In the genomic region with DNA sequence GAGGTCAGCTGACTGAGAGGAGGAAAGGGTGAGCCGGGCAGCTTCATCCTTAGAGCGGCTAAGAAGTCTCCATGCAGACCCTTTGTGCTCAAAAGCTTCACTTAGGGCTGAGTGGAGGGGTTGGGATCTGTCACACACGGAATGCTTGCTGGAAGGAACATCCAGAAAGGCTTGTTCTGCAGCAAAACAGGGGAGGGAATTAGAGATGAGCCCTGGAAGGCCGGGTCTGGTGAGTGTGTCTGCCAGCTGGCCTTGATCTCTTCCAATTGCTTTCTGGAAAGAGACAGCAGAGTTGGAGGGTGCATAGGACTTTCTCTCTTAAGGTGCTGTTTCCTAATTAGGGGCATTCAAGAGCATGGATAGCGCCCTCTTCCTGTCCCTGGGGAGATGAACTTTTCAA, we compare ENCODE assay signal across 18 mouse cellular contexts. TPM values are rescaled to one million over a fixed set of nuclear protein-coding genes. Genes with fewer than 3 reads are reported as not detected.
DNase-seq lines count a peak whose midpoint lies in the region; ATAC-seq and TF ChIP-seq lines count a peak whose summit lies in the region.
"Had no signal": no experiment of that assay in that cellular context is flagged by ENCODE, and none has a peak within 500 bp of the region (broad histone marks: within the 10 kb centered on the region; RNA-seq: fewer than 3 reads in every experiment).

No protein-coding gene starts in this region.

- no peaks in the 10 kb centered on the region for H3K4me1 ChIP-seq in intestine, postnatal 0 days (replicated peaks; ENCODE audit: control insufficient read depth, insufficient read depth, low read length)
- H3K4me1 ChIP-seq in intestine, embryonic 15.5 days (replicated peaks): no peaks in the 10 kb centered on the region
- H3K4me1 ChIP-seq in forebrain, embryonic 15.5 days: no peaks in the 10 kb centered on the region
- H3K4me1 ChIP-seq: megakaryocyte, embryonic 14.5 days; neural tube, embryonic 13.5 days; stomach, embryonic 15.5 days had no signal

- no peak overlapping the region for H3K27ac ChIP-seq in intestine, postnatal 0 days (ENCODE audit: low read depth, low read length)
- H3K27ac ChIP-seq in intestine, embryonic 15.5 days: no peak overlapping the region
- no peak overlapping the region for H3K27ac ChIP-seq in forebrain, embryonic 15.5 days (replicated peaks)
- H3K27ac ChIP-seq: neural tube, embryonic 13.5 days; stomach, embryonic 15.5 days had no signal

- no peak overlapping the region for H3K4me3 ChIP-seq in intestine, postnatal 0 days (ENCODE audit: low read depth, low read length)
- no peak overlapping the region for H3K4me3 ChIP-seq in intestine, embryonic 15.5 days (replicated peaks)
- no peak overlapping the region for H3K4me3 ChIP-seq in forebrain, embryonic 15.5 days
- H3K4me3 ChIP-seq: megakaryocyte, embryonic 14.5 days; neural tube, embryonic 13.5 days; stomach, embryonic 15.5 days had no signal

- no peaks in the 10 kb centered on the region for H3K36me3 ChIP-seq in intestine, postnatal 0 days (ENCODE audit: control insufficient read depth, insufficient read depth)
- H3K36me3 ChIP-seq in intestine, embryonic 15.5 days: no peaks in the 10 kb centered on the region
- H3K36me3 ChIP-seq in forebrain, embryonic 15.5 days: no peaks in the 10 kb centered on the region
- H3K36me3 ChIP-seq: neural tube, embryonic 13.5 days; stomach, embryonic 15.5 days had no signal

- ATAC-seq in intestine, postnatal 0 days: no peak
- ATAC-seq in intestine, embryonic 15.5 days: no peak
- ATAC-seq in forebrain, embryonic 15.5 days (replicated peaks): no peak
- ATAC-seq: activated CD4-positive, CD25-positive, alpha-beta regulatory T cell, adult 4 months; forebrain, postnatal 0 days had no signal

- H3K9ac ChIP-seq in intestine, postnatal 0 days (ENCODE audit: low read depth, low read length): no peak overlapping the region
- H3K9ac ChIP-seq in intestine, embryonic 15.5 days: no peak overlapping the region
- no peak overlapping the region for H3K9ac ChIP-seq in forebrain, embryonic 15.5 days (replicated peaks)
- H3K9ac ChIP-seq: forebrain, postnatal 0 days; neural tube, embryonic 13.5 days; stomach, embryonic 15.5 days had no signal

- peak; percentile 25; the same call in 1 of the 2 replicates for TF ChIP-seq CTCF in intestine, postnatal 0 days (IDR thresholded peaks at IDR 0.05; ENCODE audit: low read depth)

- no peaks in the 10 kb centered on the region for H3K9me3 ChIP-seq in intestine, postnatal 0 days (ENCODE audit: control insufficient read depth)
- H3K9me3 ChIP-seq in intestine, embryonic 15.5 days: no peaks in the 10 kb centered on the region
- no peaks in the 10 kb centered on the region for H3K9me3 ChIP-seq in forebrain, embryonic 15.5 days
- H3K9me3 ChIP-seq: megakaryocyte, embryonic 14.5 days; neural tube, embryonic 13.5 days; stomach, embryonic 15.5 days had no signal

- H3K4me2 ChIP-seq in intestine, postnatal 0 days (replicated peaks; ENCODE audit: low read depth): no peak overlapping the region
- no peak overlapping the region for H3K4me2 ChIP-seq in intestine, embryonic 15.5 days (replicated peaks)
- H3K4me2 ChIP-seq in forebrain, embryonic 15.5 days (replicated peaks): no peak overlapping the region
- H3K4me2 ChIP-seq: neural tube, embryonic 13.5 days; stomach, embryonic 15.5 days had no signal

- WGBS in intestine, postnatal 0 days: 41% methylated on average over 5 of the region's 5 CpGs
- WGBS in intestine, embryonic 15.5 days: 54% methylated on average over 5 of the region's 5 CpGs
- WGBS in forebrain, embryonic 15.5 days: 56% methylated on average over 5 of the region's 5 CpGs

- DNase-seq in cerebellum, postnatal 10 days: peak; percentile 28 to 33
- DNase-seq in cerebellum, adult 11-12 months: no peak
- peak; percentile 53 for DNase-seq in urinary bladder, postnatal 14 days (ENCODE audit: low spot score)
- DNase-seq in urinary bladder, postnatal 25 days (ENCODE audit: low spot score): no peak
- DNase-seq in embryo, embryonic 10 days (ENCODE audit: low spot score): no peak
- DNase-seq: cerebellum, adult 9-11 months; forebrain, postnatal 0 days; kidney, adult 9 months; spleen, adult 18-20 months; thymus, postnatal 36 days had no signal

- H3K27me3 ChIP-seq in intestine, postnatal 0 days (replicated peaks; ENCODE audit: control insufficient read depth, insufficient read depth, low read length): 0 out of 2 replicates have a peak, but pooled peaks cover under 1% of the 10 kb centered on the region
- no peaks in the 10 kb centered on the region for H3K27me3 ChIP-seq in intestine, embryonic 15.5 days (replicated peaks)
- no peaks in the 10 kb centered on the region for H3K27me3 ChIP-seq in forebrain, embryonic 15.5 days
- H3K27me3 ChIP-seq: megakaryocyte, embryonic 14.5 days; neural tube, embryonic 13.5 days; stomach, embryonic 15.5 days had no signal

RNA-seq across cellular contexts. Expression of a gene that starts 23.6 kb away (rescaled TPM):
- 0.16 and 0.47 TPM in 2 replicates for polyA plus RNA-seq in intestine, postnatal 0 days (2015; fragmentation: Nextera tagmentation; extraction: Ambion mirVana)
- polyA plus RNA-seq in intestine, embryonic 15.5 days (2015; fragmentation: Nextera tagmentation; extraction: Ambion mirVana): 0.52 and 0.82 TPM in 2 replicates
- 0.04 and 0.38 TPM in 2 replicates for polyA plus RNA-seq in forebrain, embryonic 15.5 days (2015; fragmentation: Nextera tagmentation; extraction: Ambion mirVana)
- polyA plus RNA-seq: activated CD4-positive, CD25-positive, alpha-beta regulatory T cell, adult 4 months had no signal

RNA-seq across cellular contexts. Expression of a gene that starts 59.6 kb away (rescaled TPM):
- polyA plus RNA-seq in intestine, postnatal 0 days (2015; fragmentation: Nextera tagmentation; extraction: Ambion mirVana): 0.08 TPM in 2 replicates
- polyA plus RNA-seq in intestine, embryonic 15.5 days (2015; fragmentation: Nextera tagmentation; extraction: Ambion mirVana): 0.08 and 0.13 TPM in 2 replicates
- polyA plus RNA-seq in forebrain, embryonic 15.5 days (2015; fragmentation: Nextera tagmentation; extraction: Ambion mirVana): 0.24 and 0.27 TPM in 2 replicates
- polyA plus RNA-seq: activated CD4-positive, CD25-positive, alpha-beta regulatory T cell, adult 4 months; limb, embryonic 11.5 days had no signal

Comparison
In these comparisons a context has a peak if more than half of its experiments do, and no peak if none do; other contexts are left out.
1. DNase-seq: peak in cerebellum, postnatal 10 days (2 of 2) and urinary bladder, postnatal 14 days (single experiment); none in cerebellum, adult 11-12 months (single experiment), urinary bladder, postnatal 25 days (single experiment) and embryo, embryonic 10 days (single experiment).